Mouse (Mus musculus) midbrain, embryonic 11.5 days (tissue): ENCODE data around the gene Erbin. TPM values are rescaled to one million over a fixed set of nuclear protein-coding genes. Genes with fewer than 3 reads are reported as not detected.

Source experiments
- ATAC-seq: fragments of 200-750 bp; cut with Nextera tagmentation; 2 replicates; pipeline ENCODE4 v1.8.0; 2017; ENCODE audit warnings: moderate TSS enrichment, moderate library complexity; ENCODE audit not compliant: low FRiP score
- DNase-seq: peaks from one replicate; pipeline ENCODE4 v3.0.0; 2015; ENCODE audit warnings: low spot score; ENCODE audit errors: missing footprints
- H3K27ac ChIP-seq: fragments of 300-500 bp; sonication (generic); 2 replicates; pipeline ENCODE4 v1.5.1; 2014; ENCODE audit warnings: low read depth, low read length
- H3K27me3 ChIP-seq: fragments of 300-500 bp; sonication (generic); 2 replicates; pipeline ENCODE4 v1.6.1; 2014; ENCODE audit warnings: mild to moderate bottlenecking, low read length, moderate library complexity, mixed read lengths; ENCODE audit not compliant: control insufficient read depth, insufficient read depth
- H3K36me3 ChIP-seq: fragments of 300-500 bp; sonication (generic); 2 replicates; pipeline ENCODE4 v1.6.1; 2014; ENCODE audit warnings: mild to moderate bottlenecking, low read length, moderate library complexity, mixed read lengths; ENCODE audit not compliant: control insufficient read depth, insufficient read depth
- H3K4me1 ChIP-seq: fragments of 300-500 bp; sonication (generic); 2 replicates; pipeline ENCODE4 v1.6.1; 2014; ENCODE audit warnings: low read length; ENCODE audit not compliant: control insufficient read depth, insufficient read depth
- H3K4me2 ChIP-seq: fragments of 300-500 bp; sonication (generic); 2 replicates; pipeline ENCODE4 v1.6.1; 2014; ENCODE audit warnings: mild to moderate bottlenecking, moderate library complexity
- H3K4me3 ChIP-seq: fragments of 300-500 bp; sonication (generic); 2 replicates; pipeline ENCODE4 v1.5.1; 2014; ENCODE audit warnings: low read depth, low read length
- H3K9ac ChIP-seq: fragments of 300-500 bp; sonication (generic); 2 replicates; pipeline ENCODE4 v1.6.1; 2014; ENCODE audit warnings: low read length
- H3K9me3 ChIP-seq: fragments of 300-500 bp; sonication (generic); 2 replicates; pipeline ENCODE4 v1.6.1; 2016; ENCODE audit warnings: low read length; ENCODE audit not compliant: control insufficient read depth
- WGBS: fragments of 180-500 bp; shearing (Covaris S2); extraction: QIAGEN DNeasy Blood & Tissue Kit; methylation state at CpG from one replicate; pipeline ENCODE4 v1.1.7; 2014; 5-methylcytosine and 5-hydroxymethylcytosine counted together
- polyA plus RNA-seq: library from polyadenylated mRNA; unstranded; fragments of >200 nt; fragmentation: Nextera tagmentation; extraction: Ambion mirVana; gene quantifications from 2 replicates; pipeline ENCODE4 v1.2.1, GENCODE M21; 2014

Gene Erbin
- polyA plus RNA-seq, 1 experiment from 2014 or later, result 27.6 TPM

DNA sequence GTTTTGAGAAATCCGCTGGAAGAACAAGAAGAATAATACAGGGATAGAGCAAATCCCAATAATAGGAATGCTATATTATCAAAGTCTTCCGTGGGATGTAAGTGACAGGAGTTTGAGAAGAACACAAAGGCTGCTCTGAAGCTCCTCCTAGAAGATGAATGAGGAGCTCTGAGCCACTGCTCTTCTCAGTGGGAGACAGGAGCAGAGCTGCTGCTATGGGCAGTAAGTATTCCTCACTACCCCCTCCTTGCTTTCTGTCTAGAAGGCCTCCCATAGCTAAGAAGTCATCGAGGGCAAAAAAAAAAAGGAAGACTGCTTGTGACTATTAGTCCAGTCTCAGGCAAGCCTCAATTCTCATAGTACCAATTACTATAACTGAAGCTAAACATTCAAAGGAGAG, 30.3 kb downstream of the Erbin start:
- H3K4me2 ChIP-seq, result no peak overlapping the region
- no peak overlapping the region for H3K27ac ChIP-seq
- no peaks in the 10 kb centered on the region for H3K36me3 ChIP-seq
- H3K27me3 ChIP-seq, result no peaks in the 10 kb centered on the region
- H3K9me3 ChIP-seq, result no peaks in the 10 kb centered on the region
- WGBS, result 32% methylated on average over 3 of the region's 3 CpGs
- no peak overlapping the region for H3K4me3 ChIP-seq
- peak; percentile 73 for ATAC-seq
- no peak overlapping the region for H3K9ac ChIP-seq
- DNase-seq, result no peak
- peaks cover 11% of the 10 kb centered on the region for H3K4me1 ChIP-seq

DNA sequence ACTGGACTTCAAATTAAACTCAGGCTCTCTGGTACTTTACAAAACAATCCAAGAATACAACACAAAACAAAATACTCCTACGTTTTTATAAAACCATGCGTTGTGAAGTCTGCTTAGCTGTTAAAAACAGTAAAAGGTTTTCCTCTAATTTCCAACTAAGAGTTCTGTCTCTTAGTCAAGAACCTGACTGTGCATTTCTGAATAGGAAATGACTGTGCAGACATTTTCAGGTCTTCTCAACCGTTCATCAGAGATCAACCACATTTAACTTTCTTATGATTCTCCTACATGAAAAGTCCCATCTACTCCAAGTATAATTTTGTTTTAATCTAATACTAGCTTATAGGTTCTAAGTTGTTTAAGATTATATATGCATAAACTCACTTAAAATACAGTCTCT, 33.8 kb downstream of the Erbin start:
- no peaks in the 10 kb centered on the region for H3K27me3 ChIP-seq
- DNase-seq (no peak), ATAC-seq (no peak)
- no peak overlapping the region for H3K27ac ChIP-seq
- no peaks in the 10 kb centered on the region for H3K9me3 ChIP-seq
- H3K4me1 ChIP-seq, result peaks cover 11% of the 10 kb centered on the region
- no peak overlapping the region for H3K4me2 ChIP-seq
- no peaks in the 10 kb centered on the region for H3K36me3 ChIP-seq
- H3K9ac ChIP-seq, result no peak overlapping the region
- WGBS, result 89% methylated on average over 3 of the region's 3 CpGs
- no peak overlapping the region for H3K4me3 ChIP-seq

DNA sequence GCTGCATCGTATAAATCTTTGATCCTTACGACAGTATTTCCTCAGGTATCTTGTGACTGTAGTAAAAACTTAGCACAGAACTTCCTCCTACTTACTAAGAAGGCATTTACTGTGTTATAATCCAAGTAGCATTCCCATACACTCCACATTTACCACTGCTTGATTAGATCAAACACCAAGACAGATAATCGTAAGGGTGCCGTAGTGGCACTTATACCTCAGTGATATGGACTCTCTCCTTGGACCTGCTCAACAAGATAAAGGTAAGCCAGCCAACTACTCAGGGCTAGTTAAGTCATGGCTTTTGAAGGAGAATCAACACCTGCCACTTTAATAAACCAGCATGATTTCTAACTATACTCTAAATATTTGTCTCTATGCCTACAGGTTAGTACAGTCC, 39.1 kb downstream of the Erbin start:
- Histone ChIP-seq H3K4me1 (no peaks in the 10 kb centered on the region), H3K9ac (no peak overlapping the region), H3K36me3 (no peaks in the 10 kb centered on the region), H3K9me3 (no peaks in the 10 kb centered on the region), H3K27me3 (no peaks in the 10 kb centered on the region), H3K4me3 (no peak overlapping the region), H3K27ac (no peak overlapping the region), H3K4me2 (no peak overlapping the region)
- ATAC-seq (no peak), DNase-seq (no peak)
- WGBS, result over 99% methylated on average over 4 of the region's 4 CpGs

DNA sequence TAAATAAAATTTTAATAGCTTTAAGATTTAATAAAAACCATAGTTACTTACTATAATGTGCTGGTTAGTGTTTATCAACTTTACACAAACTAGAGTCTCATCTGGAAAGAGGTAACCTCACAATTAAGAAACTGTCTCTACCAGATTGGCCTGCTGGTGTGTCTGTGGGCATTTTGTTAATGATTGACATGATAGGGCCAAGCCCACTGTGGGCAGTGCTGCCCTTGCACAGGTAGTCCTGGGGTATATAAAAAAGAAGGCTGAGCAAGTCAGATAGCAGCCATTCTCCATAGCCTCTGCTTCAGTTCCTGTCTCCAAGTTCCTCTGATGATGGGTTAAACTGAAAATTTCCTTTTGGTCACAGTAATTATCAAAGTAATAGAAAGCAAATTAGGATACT, 43.6 kb downstream of the Erbin start:
- Histone ChIP-seq H3K4me2 (no peak overlapping the region), H3K27me3 (no peaks in the 10 kb centered on the region), H3K4me3 (no peak overlapping the region)

DNA sequence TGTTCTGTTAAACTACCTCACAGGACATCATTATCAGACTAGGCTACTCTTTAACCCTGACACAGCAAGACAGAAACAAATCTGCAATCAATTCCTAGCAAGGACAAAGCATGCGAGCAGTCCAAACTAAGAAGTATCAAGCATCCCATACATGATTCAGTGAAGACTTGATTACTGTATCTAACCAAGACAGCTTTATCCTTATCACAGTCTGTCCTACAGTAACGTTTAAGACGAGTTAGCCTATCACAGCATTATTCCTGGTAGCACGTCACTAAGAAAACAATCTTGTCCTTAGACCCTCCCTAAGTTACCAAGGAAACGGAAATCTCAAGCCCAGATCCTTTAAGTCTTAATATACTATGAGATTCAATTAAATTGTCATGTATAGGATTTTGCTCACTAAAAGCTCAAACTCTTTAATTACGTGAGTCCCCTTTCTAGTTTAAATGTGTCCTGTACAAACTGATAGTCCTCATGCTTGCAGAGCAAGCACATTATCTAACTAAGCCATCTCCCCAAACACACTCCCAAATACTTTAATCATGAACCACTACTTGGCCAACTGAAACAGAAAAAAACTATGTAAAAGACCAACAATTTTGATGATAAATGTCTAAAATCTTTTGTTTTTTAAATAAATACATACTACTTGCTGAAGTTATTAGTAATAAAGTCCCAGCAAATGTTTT, 44.3 kb downstream of the Erbin start:
- H3K4me1 ChIP-seq, result no peaks in the 10 kb centered on the region
- ATAC-seq, result no peak
- no peak for DNase-seq
- no peak overlapping the region for H3K9ac ChIP-seq
- H3K27me3 ChIP-seq, result no peaks in the 10 kb centered on the region
- H3K4me3 ChIP-seq, result no peak overlapping the region
- no peaks in the 10 kb centered on the region for H3K9me3 ChIP-seq
- H3K36me3 ChIP-seq, result no peaks in the 10 kb centered on the region
- 81% methylated on average over 6 of the region's 6 CpGs for WGBS
- no peak overlapping the region for H3K4me2 ChIP-seq
- no peak overlapping the region for H3K27ac ChIP-seq

More for the DNA sequence above, 43.6 kb downstream of the Erbin start:
- Histone ChIP-seq H3K36me3 (no peaks in the 10 kb centered on the region), H3K4me1 (no peaks in the 10 kb centered on the region), H3K9ac (no peak overlapping the region), H3K9me3 (no peaks in the 10 kb centered on the region), H3K27ac (no peak overlapping the region)
- DNase-seq (no peak), ATAC-seq (no peak)

DNA sequence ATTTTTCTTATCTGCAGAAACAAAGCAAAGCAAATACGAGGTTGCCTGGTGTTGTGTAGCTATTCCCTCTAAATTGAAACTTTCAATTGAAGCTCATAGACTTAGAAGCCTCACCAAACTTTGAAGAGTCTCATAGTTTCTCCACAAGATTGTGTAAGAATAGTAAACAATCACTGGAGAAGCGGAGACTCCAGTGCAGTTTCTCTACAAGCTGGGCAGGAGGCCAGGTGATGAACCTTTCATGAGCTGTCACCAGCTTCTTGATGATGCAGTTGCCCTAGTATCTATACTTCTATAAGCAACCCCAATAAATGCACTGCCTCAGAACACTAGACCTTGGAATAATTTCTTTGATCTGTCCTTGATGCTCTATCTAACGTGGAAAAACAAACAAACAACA, 49.5 kb downstream of the Erbin start:
- Histone ChIP-seq H3K4me2 (no peak overlapping the region), H3K27me3 (no peaks in the 10 kb centered on the region), H3K9ac (no peak overlapping the region), H3K27ac (no peak overlapping the region), H3K9me3 (no peaks in the 10 kb centered on the region), H3K36me3 (no peaks in the 10 kb centered on the region), H3K4me1 (no peaks in the 10 kb centered on the region), H3K4me3 (no peak overlapping the region)
- ATAC-seq (no peak), DNase-seq (no peak)
- 90% methylated on average over 3 of the region's 3 CpGs for WGBS

DNA sequence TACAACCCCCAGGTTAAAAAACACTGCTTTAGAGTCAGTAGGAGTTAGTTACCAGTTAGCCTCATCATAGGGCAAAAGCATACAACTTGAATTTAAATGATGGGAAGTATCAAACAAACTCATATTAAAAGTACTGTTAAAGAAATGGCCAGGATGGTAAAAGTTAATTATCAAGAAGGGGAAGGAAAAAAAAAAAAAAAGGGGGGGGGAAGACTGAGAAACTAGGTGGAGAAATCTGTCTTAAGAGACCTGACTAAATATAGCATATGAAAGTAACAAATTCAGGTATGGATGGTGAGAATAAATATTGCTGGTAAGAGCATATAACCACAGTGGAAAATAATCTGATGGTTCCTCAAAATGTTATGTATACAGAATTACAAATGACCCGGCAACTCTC, 50.2 kb downstream of the Erbin start:
- ATAC-seq, result no peak
- Histone ChIP-seq H3K4me1 (no peaks in the 10 kb centered on the region), H3K27me3 (no peaks in the 10 kb centered on the region), H3K9ac (no peak overlapping the region), H3K4me3 (no peak overlapping the region), H3K4me2 (no peak overlapping the region), H3K27ac (no peak overlapping the region), H3K9me3 (no peaks in the 10 kb centered on the region), H3K36me3 (no peaks in the 10 kb centered on the region)
- WGBS, result 93% methylated on average over 1 of the region's 1 CpGs
- no peak for DNase-seq

DNA sequence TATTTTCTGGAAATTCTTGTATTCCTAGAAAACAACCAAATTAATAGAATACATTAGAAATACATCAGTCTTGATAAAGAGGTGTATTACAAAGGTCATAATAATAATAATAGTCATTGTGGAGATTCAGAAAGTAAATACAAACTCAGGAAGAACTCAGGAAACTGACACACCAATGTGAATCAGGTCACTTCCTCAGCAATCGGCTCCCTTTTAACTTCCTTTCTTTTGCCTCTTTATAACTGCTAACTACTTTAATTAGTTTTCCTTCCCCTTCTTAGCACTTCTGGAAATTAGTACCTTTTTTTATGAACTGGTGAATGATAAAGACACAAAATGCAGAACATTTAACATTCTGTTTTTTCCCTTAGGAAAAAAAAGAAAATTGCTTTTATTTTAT, 51.4 kb downstream of the Erbin start:
- ATAC-seq, result no peak
- WGBS, result 95% methylated on average over 1 of the region's 1 CpGs
- Histone ChIP-seq H3K4me2 (no peak overlapping the region), H3K4me3 (no peak overlapping the region), H3K4me1 (no peaks in the 10 kb centered on the region), H3K9me3 (no peaks in the 10 kb centered on the region), H3K36me3 (no peaks in the 10 kb centered on the region), H3K27me3 (no peaks in the 10 kb centered on the region), H3K27ac (no peak overlapping the region), H3K9ac (no peak overlapping the region)
- no peak for DNase-seq

DNA sequence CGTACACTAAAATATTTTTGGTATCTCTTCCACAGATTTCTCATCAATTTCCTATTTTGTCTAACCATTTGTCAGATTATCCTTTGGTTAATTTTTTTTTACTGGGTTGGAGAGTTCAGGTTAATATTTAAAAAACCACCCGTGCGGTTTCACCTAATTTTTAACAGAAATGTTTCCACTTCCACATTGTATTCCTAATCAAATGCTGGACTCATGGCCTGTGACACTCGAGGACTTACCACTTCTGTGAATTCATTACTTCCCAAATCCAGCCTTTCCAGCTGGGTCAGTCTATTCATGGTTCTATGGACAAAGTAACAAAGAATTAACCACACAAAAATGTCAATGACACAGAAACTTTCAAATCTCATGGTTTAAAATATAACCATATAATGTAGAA, 58.3 kb downstream of the Erbin start:
- ATAC-seq (no peak), DNase-seq (no peak)
- Histone ChIP-seq H3K36me3 (no peaks in the 10 kb centered on the region), H3K27ac (no peak overlapping the region), H3K4me2 (no peak overlapping the region), H3K4me1 (no peaks in the 10 kb centered on the region), H3K9me3 (no peaks in the 10 kb centered on the region), H3K4me3 (no peak overlapping the region), H3K27me3 (no peaks in the 10 kb centered on the region), H3K9ac (no peak overlapping the region)
- WGBS, result 77% methylated on average over 4 of the region's 4 CpGs
